Mouse (Mus musculus): ENCODE measurements around the gene Glb1.
"Not testable (repeated sequence)": the region's sequence is repeated elsewhere in the genome, so short reads cannot be mapped to it uniquely, and the experiment has no call there.

The Glb1 gene

GRCm38 (mm10) chr9:114502711-114503427 lies 102.0 kb downstream of the Glb1 start:
- DNase-seq, result no peak

DNA sequence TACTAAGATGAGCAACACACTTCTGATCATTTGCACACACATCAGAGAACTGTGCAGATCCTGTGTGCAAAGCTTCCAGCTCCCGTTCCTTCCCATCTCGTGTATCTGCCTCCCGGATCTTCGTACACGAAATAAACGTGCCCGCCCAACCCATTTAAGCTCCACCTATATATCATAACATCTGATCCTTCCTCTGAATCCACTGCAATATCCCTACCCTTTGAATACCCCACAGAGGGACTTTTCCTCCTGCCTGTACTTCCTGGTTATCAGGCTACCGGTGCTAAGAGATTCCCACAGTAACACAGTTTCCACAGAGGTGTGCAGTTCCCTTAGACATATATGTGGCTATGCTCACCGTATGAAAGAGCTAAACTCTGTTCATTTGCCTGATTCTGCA lies 103.9 kb downstream of the Glb1 start, which contains the start of gene Ccr4:
TSS of gene Ccr4 (minus strand) at position 101 of the 400 bp plus-strand sequence.
- DNase-seq, result no peak

DNA sequence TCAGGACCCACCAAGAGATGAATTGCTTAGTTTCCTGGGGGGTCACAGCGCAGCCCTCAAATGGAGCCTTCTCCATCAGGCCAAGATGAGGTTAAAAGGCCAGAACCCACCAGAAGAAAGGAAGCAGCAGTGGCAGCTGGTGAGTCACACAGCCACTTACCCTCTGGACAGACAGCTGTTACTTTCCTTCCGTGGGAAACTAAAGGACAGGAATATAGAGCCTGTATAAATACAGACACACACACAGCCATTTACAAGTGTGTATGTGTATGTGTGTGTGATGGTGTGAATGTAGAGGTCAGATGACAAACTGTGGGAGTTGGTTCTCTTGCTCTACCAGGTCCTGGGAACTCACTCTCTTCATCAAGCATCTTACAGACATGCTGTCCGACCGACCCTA lies 105.7 kb downstream of the Glb1 start:
- no peak for DNase-seq

GRCm38 (mm10) chr9:114507421-114507820 lies 106.5 kb downstream of the Glb1 start:
- no peak for DNase-seq

DNA sequence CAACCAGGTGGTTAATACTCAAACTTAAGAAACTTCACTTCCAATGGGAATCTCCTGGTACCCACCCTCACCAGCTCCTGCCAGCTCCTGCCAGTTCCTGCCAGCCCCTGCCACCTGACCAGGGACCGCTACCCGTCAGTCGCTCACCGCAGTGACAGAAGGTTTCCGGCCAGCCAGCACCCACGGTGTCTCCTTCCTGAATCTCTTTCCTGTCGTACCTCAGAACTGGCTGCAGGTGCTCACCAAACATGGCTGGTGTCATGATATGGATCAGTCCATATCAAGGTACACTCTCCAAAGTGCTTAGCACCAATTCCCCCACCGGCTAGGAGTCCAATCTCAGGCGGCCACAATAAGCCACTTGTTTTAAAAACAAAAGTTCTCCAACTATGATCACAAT lies 108.9 kb downstream of the Glb1 start:
- no peak for DNase-seq

- DNase-seq, result no peak
Measured at GRCm38 (mm10) chr9:114512831-114513230, 112.0 kb downstream of the Glb1 start.

DNA sequence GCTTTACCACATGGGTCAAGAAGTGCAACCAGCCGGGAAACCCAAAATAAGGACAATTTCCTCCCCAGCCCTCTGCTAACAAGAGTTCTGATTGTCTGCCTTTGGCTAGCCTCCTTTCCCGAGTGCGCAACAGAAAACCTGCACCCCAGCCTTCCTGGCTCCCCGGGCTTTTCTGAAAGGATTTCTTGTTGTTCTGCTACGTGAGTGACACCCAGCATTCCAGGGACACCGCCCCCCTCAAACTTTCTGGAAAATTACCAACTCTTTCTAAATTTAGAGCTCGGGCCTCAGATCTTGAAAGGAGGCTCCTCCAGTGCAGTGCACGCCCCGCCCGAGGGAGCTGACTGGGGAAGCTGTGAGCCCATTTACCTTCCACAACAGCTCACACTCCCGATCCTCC lies 114.5 kb downstream of the Glb1 start, which contains the start of gene C130032M10Rik:
TSS of gene C130032M10Rik (plus strand) at position 334 of the 400 bp plus-strand sequence.
- no peak for DNase-seq

DNA sequence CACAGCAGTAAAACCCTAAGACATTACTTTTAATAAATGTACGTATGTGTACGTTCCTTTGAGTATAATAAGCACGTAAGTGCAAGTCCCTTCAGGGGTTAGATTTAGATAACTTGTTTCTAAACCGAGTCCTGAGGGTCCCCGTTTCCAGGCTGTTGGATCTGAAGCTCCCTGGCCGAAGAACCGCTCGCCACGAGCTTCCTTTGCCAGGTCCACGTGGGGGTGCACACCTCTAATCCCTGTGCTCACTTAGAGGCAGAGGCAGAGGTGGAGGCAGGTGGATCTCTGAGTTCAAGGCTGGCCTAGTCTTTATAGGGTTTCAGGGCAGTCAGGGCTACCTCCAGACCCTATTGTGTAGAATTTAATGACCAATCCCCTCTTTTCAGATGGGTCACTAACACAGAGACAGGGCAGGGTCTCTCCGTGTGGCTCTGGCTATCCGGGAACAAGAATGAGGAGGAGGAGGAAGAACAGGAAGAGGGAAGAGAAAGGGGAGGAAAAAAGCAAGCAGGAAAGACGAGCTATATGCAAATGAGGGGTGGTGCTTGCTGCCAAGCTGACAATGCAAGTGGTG lies 117.1 kb downstream of the Glb1 start:
- no peak for DNase-seq

DNA sequence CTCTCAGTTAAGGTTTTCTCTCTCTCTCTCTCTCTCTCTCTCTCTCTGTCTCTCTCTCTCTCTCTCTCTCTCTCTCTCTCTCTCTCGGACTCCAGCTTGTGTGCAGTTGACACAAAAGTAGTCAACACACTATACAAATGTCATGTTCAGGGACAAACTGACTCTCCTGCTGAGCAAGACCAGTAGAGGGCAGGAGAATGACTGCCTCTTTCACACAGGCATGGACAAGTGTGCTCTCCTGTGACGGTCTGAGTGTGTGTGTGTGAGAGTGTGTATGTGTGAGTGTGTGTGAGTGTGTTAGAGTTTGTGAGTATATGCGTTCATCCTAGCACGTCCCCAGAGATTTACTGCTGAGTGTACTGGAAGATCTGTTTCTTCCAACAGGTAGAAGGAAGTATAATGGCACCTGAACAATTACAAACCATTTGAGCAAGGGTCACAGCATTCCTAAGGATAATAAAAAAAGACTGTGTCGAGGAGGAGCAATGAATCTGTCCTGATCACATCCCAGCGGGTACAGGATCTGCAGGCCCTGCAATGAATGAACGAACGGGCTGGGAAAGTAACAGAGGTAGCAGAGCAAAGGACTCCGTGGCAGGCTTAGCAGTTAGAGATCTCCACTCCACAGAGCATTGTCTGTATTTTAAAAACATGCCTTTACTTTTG lies 118.1 kb downstream of the Glb1 start:
- no peak for DNase-seq

- DNase-seq, result not testable (repeated sequence)
Measured at GRCm38 (mm10) chr9:114520529-114520928, 119.7 kb downstream of the Glb1 start.

DNA sequence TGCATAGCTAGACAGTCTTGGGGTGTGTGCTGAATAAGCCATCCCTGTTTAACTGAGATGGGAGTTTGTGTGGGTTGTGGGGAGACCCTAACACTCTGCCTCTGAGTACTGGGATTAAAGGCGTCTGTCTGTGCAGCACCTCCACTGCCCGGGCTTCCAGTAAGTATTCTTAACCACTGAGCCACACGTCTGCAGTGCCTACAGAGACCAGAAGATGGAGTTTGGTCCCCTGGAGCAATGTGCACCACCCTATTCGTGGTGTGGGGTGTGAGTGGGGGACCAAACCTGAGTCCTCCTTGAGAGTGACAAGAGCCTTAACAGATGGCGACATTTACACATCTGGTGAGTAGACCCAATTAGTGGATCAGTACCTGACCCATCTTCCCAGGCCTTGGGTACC lies 121.2 kb downstream of the Glb1 start:
- no peak for DNase-seq

DNA sequence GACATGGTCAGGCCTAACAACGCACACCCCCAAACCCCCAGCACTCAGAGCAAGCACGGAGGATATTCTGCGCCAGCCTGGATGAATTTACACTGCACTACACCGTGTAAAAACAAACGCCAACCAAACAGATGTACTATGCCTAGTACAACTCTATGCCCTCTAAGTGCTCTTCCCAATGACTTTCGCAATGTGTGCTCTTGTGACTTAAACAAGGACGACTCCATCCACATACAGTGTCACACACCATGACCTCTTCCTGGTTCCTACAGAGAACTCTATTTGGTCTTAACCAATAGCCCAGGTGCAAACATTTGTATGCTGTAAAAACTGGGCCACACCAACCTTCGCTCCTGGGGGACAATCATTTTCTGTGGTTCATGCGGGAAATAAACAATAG lies 121.6 kb downstream of the Glb1 start:
- DNase-seq, result no peak

Measured in spleen, adult 18-20 months (tissue).